Mouse (Mus musculus) gastrocnemius, postnatal 4 days (tissue): Measurements from ENCODE around the gene Gm20388. TPM values are rescaled to one million over a fixed set of nuclear protein-coding genes. Genes with fewer than 3 reads are reported as not detected.

Source experiments
- DNase-seq, 2 experiments: peaks; one replicate each; pipeline ENCODE4 v3.0.0; 2021 to 2022; ENCODE audit warnings: low spot score in 2 of 2, mixed read lengths in 2 of 2
- total RNA-seq, 2 experiments: library from RNA; stranded (reverse); gene quantifications; 2 replicates each; pipeline ENCODE4 v1.2.3; 2021

Gene Gm20388
- total RNA-seq, 2 experiments from 2014 or later: 12.8 to 22.8 TPM

DNA sequence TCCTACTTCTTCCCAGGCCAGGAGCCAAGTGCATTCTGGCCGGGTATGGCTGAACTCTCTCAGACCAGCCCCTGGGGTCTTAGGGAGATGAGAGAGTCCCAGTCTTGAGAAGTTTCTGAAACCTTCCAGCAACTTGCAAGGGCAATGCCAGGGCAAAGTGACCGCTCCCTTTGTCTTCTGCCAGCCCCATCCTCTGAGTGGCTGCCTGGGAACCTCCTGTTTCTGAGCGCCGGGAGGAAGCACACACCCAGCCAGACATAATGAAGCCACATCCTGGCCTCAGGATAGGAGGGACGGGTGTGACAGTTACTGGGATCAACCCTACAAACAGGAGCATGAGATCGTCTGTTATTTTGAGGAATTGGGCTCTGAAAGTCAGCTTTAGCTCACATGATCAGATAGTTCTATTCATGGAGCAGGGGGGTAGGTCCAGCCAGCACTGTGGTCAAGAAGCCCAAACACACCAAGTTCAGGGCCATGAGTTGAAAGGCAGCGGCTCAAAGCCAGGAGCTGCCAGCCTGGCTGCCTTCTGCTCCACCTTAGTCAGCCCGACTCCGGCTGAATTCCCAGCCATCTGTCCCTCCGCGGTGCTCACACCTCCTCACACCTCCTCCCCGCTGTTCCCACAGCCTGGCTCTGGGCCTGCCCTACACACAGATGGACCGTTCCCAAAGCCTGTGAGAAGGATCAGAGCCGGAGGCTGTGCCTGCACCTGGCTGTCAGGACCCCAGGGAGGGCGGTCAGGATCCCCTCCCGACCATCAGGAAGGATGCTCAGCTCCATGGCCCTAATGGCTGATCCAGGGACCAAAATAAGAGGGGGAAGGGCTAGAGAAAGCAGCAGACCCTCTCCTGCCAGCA is 2766.2 kb downstream of the Gm20388 start:
- DNase-seq: peak in 1 of 2 experiments; percentile 43

- DNase-seq: no peak
Observed at GRCm38 (mm10) chr8:122677481-122678021, 2766.9 kb downstream of the Gm20388 start.

DNA sequence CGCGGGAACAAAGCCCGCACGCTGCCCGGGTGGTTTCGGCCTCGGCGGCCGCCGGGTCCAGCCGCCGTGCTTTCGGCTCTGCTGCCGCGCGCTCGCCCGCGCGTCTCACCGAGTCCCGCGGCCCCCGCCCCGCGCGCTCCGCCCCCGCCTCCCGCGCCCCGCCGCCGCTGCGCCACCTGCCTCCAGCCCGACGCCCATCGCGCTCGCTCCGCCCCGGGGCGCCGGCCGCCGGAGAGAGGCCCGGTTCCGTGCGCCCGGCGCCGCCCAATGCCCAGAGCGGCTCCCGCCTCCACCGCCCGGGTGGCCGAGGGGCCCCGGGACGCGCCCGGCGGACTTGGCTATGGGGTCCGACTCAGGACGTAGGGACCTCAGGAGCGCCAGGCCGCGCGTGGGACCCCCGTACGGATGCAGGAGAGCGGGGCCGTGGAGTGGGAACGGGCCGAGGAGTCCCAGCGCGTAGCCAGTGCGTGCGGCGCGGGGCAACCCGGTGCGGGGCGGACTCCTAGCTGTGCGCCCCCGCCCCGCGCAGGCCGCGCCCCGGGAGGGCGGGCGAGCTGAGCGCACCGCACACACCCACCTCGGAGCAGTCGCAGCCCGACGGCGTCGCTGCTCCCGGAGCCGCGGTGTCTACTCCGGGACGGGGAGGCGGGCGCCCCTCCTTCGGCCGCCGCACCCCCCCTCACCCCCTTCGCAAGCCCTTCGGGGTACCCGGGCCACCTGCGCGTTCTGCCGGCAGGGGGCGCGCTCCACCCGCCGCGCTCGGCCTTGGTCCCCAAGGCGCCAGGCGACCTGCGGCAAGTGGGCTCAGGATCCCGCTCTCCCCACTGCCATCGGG is 2767.6 kb downstream of the Gm20388 start:
- DNase-seq: peak; percentile 77 to 78

GRCm38 (mm10) chr8:122678896-122679210 is 2768.2 kb downstream of the Gm20388 start:
- no peak for DNase-seq

GRCm38 (mm10) chr8:122679325-122679920 is 2768.8 kb downstream of the Gm20388 start:
- DNase-seq: no peak

DNA sequence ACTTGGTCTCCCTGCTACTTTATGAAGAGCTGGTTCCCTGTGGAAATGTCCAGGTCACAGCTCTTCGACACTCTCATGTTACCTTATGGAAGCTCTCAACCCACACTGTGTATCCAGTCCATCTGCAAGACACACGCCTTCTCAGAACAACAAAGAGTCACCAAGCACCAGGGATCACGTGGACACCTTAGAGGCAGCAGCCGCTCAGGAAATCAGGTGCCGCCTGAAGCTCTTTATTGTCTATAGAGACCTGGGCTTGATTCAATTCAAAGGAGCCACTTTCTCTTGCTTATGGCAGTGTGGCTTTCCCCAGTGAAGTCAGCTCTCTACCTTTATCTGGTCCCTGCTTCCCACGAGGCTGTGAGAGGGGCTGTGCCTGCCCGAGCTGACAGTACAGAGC is 2769.5 kb downstream of the Gm20388 start:
- DNase-seq: no peak

GRCm38 (mm10) chr8:122682820-122683219 is 2772.2 kb downstream of the Gm20388 start:
- no peak for DNase-seq

DNA sequence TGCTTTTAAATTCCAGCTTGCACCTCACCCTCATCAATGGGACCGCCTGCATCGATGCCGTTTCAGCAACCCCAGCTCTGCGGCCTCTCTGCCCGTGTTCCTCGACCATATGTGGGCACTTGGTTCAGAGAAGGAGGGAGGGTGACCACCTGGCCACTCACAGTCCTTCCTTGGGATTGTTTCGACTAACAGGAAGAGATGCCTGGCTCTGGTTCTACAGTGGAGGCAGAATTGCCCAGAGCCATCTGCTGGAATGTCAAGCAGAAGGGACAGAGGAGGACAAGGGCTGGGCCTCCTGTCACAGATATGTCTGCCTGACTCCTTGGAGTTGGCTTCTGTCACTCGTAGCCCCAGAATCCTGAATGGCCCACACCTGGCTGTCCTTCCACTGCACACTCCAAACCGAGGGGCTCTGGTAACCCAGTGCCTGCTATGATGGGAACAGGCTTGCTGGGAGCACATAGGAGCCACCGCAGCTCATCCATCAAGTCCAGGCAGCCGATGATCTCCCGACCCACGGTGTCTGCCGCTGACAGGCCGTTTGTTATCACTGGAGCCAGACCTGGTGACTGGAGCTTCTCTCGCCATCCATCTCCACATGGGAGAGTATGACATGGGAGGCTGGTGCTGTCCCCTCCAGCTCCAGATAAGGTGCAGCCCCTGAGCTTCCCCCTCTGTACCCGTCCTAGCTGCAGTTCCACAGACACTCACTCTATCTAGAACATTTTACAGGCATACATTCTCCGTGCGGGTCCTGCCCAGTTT is 2774.6 kb downstream of the Gm20388 start:
- no peak for DNase-seq

DNA sequence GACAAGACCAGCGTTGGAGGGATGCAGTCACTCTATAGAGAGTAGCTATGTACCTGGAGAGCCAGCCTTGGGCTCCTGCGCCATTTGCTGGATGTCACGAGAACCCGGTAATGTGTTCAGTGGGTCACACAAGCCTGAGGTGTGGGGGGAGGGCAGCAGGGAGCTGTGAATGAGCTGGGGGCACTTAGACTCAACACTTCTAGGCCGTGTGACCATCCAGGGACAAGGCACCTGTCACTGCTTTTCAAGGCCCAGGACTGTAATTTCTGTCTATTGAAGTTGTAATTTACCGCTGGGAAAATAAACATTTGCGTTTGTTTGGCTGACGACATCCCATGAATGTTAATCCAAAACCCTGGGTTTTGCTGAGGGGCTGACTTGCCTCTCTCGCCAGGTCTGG is 2776.2 kb downstream of the Gm20388 start:
- DNase-seq: no peak

DNA sequence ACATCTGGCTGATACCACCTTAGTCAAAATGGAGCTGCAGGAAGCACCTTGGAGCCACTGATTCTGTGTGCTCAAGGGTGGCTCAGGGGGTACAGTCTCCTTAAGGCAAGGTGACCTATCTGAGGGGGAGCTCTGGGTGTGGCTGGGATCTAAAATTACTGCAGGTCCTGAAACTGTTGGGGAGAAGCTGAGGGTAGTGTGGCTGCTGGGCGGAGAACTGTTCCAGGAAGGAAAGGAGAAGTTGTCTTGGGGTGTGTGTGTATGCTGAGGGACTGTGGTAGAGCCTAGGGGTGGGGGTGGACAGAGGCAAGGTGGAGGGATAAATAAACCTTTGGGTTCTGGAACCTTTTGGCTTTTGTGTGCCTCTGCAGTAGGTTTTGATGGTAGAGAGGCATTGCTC is 2778.7 kb downstream of the Gm20388 start:
- DNase-seq: no peak

- no peak for DNase-seq
Observed at GRCm38 (mm10) chr8:122691018-122691417, 2780.4 kb downstream of the Gm20388 start.

GRCm38 (mm10) chr8:122692152-122692551 is 2781.5 kb downstream of the Gm20388 start:
- no peak for DNase-seq

DNA sequence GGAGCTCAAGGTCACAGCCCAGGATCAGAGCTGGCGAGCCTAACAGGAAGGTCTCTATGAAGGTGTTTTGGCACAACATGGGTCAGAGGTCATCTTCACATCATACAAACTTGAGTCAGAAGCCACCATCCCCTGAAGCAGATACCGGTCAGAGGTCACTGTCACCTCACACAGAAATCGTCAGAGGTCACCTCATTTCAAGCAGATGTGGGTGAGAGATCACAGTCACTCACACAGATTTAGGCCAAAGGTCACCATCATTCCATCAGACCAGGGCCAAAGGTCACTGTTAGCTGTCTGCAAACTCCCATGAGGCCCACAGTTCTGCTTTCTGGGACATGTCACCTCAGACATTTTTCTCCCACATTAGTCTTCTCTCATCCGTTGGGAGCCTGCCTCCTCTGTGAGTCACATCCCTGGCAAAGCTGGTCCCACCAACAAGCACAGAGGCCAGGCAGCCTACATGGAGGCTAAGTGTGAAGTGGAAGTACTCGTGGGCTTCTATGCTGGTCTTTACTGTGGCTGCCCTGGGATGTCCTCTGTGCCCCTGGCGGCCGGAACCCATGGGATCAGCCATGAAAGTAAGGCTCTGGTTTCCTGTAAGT is 2784.9 kb downstream of the Gm20388 start:
- DNase-seq: no peak

DNA sequence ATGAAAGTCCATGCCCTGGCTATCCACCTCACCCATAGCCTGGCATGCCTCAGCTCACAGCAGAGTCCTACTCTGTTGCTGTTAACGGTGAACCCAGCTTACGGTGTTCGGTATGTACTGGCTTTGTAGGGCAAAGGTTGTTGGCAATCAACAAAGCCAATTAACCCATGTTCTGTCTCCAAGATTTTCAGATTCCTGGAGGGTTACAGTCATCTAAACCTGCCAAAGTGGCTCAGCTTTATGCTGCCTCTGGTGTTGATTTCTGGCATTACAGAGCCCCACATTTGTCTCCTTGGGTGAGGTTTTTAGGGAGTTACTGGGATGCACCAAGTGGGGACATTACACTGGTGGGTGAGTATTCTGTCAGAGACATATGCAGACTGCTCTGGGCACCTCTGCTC is 2786.5 kb downstream of the Gm20388 start:
- DNase-seq: no peak

DNA sequence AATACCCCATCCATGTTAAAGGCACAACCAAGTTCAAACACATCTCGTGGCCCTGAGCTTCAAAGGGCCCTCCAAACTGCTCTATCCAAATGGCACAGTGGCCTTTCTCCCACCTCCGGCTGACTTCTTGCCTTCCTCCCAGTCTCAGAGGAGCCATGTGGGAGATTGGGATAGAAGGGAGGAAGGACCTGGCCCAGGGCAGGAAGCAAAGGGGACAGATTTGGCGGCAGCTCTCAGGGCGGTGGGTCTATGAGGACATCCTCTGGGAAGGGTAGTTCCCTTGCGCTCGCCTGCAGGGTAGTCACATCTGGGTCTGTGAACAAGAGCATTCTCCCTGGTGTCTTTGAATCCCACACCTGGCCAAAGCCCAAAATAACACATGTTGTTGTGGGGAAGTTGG is 2786.9 kb downstream of the Gm20388 start:
- DNase-seq: no peak

- DNase-seq: no peak
Observed at GRCm38 (mm10) chr8:122698254-122698768, 2787.7 kb downstream of the Gm20388 start.

DNA sequence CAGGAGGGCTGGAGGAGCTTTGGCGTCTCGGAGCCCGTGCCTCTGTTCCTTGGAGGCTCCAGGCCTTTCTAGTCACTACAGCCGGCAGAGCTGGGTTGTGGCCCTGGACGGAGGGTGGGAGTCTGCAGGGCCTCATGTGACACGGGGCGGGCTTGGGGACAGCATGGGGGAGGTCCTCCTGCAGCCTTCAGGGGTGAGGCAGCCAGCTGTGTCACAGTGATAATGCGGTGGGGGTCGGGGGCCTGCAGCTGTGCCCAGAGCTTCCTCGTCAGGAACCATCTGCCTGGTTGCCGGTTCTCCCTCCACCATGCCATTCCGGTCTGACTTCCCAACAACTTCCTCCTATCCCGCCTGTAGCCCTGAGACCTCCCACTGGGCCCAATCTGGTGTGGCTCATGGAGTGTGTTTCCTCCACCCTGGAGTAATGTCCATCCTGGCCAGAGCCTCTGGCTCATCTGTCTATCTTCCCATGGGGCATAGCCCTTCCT is 2788.4 kb downstream of the Gm20388 start, which contains the start of gene Cbfa2t3:
TSS of gene Cbfa2t3 (minus strand) at position 105 of the 488 bp plus-strand sequence.
- DNase-seq: peak in 1 of 2 experiments; percentile 47

- no peak for DNase-seq
Observed at GRCm38 (mm10) chr8:122700628-122701027, 2790.0 kb downstream of the Gm20388 start.

- DNase-seq: no peak
Observed at GRCm38 (mm10) chr8:122701441-122702185, 2791.0 kb downstream of the Gm20388 start.
